Mouse (Mus musculus): ENCODE measurements around the gene Dnah6.

The Dnah6 gene

GRCm38 (mm10) chr6:72969787-72970186 is 251.7 kb downstream of the Dnah6 start:
- in situ Hi-C loops (cut with MboI, MseI): no loop called here
